Mouse (Mus musculus): ENCODE data around the gene Pla2g15. TPM values are rescaled to one million over a fixed set of nuclear protein-coding genes. Genes with fewer than 3 reads are reported as not detected.

Pla2g15 gene
- 2.6 and 2.8 TPM in 2 replicates for polyA plus RNA-seq (2012; rRNA removed)

DNA sequence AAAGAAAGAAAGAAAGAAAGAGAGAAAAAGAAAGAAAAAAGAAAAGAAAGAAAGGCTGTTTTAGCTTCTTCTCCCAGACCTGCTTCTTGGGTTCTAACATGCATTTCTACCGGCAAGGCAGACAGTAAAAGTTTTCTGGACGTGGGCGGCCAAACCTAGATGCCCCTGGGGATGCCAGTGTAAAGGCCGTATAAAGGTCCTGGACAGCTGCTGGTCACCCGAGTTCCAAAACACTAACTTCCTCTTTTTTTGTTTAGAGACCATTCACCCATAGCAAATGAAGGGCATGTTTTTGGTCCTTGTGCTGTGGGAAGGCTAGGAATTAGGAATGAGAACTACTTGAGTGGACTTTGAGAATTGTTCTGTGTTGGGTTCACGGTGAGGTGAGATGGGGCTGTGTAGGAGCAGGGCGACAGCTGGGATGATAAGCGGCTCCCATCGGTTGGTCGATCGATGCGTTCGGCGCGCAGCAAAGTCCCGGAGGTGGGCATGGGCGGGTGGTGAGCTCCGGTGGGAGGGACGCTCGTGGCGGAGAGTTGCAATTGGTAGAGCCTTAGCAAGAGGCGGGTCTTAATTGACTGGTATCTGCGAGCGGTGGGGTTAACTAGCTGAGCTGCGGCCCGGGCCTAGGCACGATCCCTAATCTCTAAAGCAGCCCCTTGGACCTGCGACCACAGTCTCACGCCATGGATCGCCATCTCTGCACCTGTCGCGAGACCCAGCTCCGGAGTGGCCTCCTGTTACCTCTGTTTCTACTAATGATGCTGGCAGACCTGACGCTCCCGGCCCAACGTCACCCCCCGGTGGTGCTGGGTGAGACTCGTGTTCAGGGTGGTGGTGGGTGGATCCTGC lies at the start of gene Pla2g15:
Pla2g15 (plus strand) TSS at position 599 of the 852 bp plus-strand sequence.
- under 1% methylated on average over 38 of the region's 38 CpGs for WGBS
- Histone ChIP-seq H3K27me3 (ENCODE audit: control insufficient read depth, insufficient read depth, low read length) (no peaks in the 10 kb centered on the region), H3K4me1 (ENCODE audit: control insufficient read depth, insufficient read depth, insufficient read length, low read length) (no peaks in the 10 kb centered on the region; the same call in 1 of the 2 replicates), H3K4me3 (ENCODE audit: low read depth, low read length) (peak within 1 kb of the TSS; percentile 69), H3K36me3 (ENCODE audit: control insufficient read depth, insufficient read depth, low read length) (no peaks in the 10 kb centered on the region), H3K27ac (ENCODE audit: insufficient read depth, low read depth, low read length) (peak within 1 kb of the TSS; percentile 17; the same call in 1 of the 2 replicates)
- peak; percentile 44; the same call in 1 of the 2 replicates for TF ChIP-seq POLR2A (IDR thresholded peaks at IDR 0.05; ENCODE audit: low read depth, low read length)
- TF ChIP-seq CTCF (IDR thresholded peaks at IDR 0.05; ENCODE audit: extremely low read depth, insufficient read length, insufficient replicate concordance, low read depth, low read length) = no peak

DNA sequence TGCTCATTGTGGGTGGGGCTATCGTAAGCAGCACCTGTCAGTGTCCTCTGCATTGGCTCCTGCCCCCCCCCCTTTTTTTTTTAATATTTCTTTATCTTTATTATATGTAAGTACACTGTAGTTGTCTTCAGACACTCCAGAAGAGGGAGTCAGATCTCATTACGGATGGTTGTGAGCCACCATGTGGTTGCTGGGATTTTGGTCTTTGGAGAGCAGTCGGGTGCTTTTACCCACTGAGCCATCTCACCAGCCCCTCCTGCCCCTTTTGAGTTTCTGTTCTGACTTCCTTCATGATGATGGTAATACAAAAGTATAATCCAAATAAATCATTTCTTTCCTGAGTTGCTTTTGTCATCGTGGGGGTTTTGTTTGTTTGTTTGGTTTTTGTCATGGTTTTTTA lies 47.9 kb upstream of the Pla2g15 start:
- Histone ChIP-seq H3K36me3 (ENCODE audit: control insufficient read depth, insufficient read depth, low read length) (peaks cover 41% of the 10 kb centered on the region), H3K27me3 (ENCODE audit: control insufficient read depth, insufficient read depth, low read length) (no peaks in the 10 kb centered on the region), H3K27ac (ENCODE audit: insufficient read depth, low read depth, low read length) (no peak overlapping the region), H3K4me1 (ENCODE audit: control insufficient read depth, insufficient read depth, insufficient read length, low read length) (no peaks in the 10 kb centered on the region), H3K4me3 (ENCODE audit: low read depth, low read length) (no peak overlapping the region)
- TF ChIP-seq CTCF (IDR thresholded peaks at IDR 0.05; ENCODE audit: extremely low read depth, insufficient read length, insufficient replicate concordance, low read depth, low read length) (no peak), POLR2A (IDR thresholded peaks at IDR 0.05; ENCODE audit: low read depth, low read length) (no peak)
- WGBS = 78% methylated on average over 4 of the region's 4 CpGs

DNA sequence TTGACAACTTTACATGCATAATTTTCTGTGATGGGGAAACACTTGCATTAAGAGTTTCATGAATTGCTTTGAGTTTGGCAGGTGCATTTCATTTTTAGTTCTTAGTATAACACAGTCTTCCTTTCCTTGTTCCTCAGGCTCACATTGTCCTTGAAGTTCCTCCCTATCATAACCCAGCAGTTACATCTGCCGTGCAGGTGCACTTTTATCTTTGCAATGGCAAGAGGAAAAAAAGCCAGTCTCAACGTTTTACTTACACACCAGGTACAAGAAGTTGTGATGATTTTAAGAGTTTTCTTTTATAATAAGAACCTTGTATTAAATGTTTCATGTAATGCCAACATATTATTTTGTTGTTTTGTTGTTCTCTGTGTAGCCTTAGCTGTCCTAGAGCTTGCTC lies 46.3 kb upstream of the Pla2g15 start:
- no peaks in the 10 kb centered on the region for H3K27me3 ChIP-seq (ENCODE audit: control insufficient read depth, insufficient read depth, low read length)
- TF ChIP-seq POLR2A (IDR thresholded peaks at IDR 0.05; ENCODE audit: low read depth, low read length) (no peak), CTCF (IDR thresholded peaks at IDR 0.05; ENCODE audit: extremely low read depth, insufficient read length, insufficient replicate concordance, low read depth, low read length) (no peak)
- H3K4me1 ChIP-seq (ENCODE audit: control insufficient read depth, insufficient read depth, insufficient read length, low read length) = no peaks in the 10 kb centered on the region
- no peak overlapping the region for H3K4me3 ChIP-seq (ENCODE audit: low read depth, low read length)
- peaks cover 54% of the 10 kb centered on the region for H3K36me3 ChIP-seq (ENCODE audit: control insufficient read depth, insufficient read depth, low read length)
- 27% methylated on average over 2 of the region's 2 CpGs for WGBS
- no peak overlapping the region for H3K27ac ChIP-seq (ENCODE audit: insufficient read depth, low read depth, low read length)

DNA sequence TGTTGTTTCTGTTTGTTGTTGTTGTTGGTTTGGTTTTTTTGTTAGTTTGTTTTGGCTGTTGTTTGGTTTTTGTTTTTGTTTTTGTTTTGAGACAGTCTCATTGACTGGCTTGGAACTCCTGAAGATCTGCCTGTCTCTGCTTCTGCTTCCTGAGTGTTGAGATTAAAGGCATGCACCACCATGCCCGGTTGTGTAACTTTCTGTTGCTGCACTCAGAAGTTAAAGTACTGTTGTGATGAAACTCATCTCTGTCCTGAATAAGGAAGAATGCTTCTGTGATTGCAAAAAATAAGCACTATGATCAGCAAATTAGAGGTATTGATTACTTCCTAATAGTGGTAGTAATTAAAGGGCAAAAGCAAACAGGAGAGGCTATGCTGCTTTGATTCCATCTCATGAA lies 44.0 kb upstream of the Pla2g15 start:
- TF ChIP-seq POLR2A (IDR thresholded peaks at IDR 0.05; ENCODE audit: low read depth, low read length) (no peak), CTCF (IDR thresholded peaks at IDR 0.05; ENCODE audit: extremely low read depth, insufficient read length, insufficient replicate concordance, low read depth, low read length) (no peak)
- peaks cover 54% of the 10 kb centered on the region for H3K36me3 ChIP-seq (ENCODE audit: control insufficient read depth, insufficient read depth, low read length)
- WGBS = 60% methylated on average over 1 of the region's 1 CpGs

DNA sequence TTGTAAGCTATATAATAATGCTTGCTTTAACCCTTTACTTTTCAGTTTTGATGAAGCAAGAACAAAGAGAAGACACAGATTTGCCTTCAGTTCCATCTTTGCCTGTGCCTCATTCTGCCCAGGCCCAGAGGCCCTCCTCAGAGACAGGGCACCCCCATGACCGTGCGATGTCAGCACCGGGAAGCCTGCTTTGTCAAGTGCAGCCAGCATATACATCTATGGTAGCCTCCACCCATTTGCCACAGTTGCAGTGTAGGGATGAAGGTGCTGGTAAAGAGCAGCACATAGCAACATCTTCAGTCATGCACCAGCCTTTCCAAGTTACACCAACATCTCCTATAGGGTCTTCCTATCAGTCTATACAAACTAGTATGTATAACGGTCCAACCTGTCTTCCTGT lies 42.1 kb upstream of the Pla2g15 start:
- WGBS = 94% methylated on average over 4 of the region's 4 CpGs
- Histone ChIP-seq H3K27me3 (ENCODE audit: control insufficient read depth, insufficient read depth, low read length) (no peaks in the 10 kb centered on the region), H3K36me3 (ENCODE audit: control insufficient read depth, insufficient read depth, low read length) (peaks cover 50% of the 10 kb centered on the region), H3K4me1 (ENCODE audit: control insufficient read depth, insufficient read depth, insufficient read length, low read length) (no peaks in the 10 kb centered on the region), H3K27ac (ENCODE audit: insufficient read depth, low read depth, low read length) (no peak overlapping the region), H3K4me3 (ENCODE audit: low read depth, low read length) (no peak overlapping the region)
- TF ChIP-seq CTCF (IDR thresholded peaks at IDR 0.05; ENCODE audit: extremely low read depth, insufficient read length, insufficient replicate concordance, low read depth, low read length) = no peak
- TF ChIP-seq POLR2A (IDR thresholded peaks at IDR 0.05; ENCODE audit: low read depth, low read length) = no peak

More for the DNA sequence above, 44.0 kb upstream of the Pla2g15 start:
- Histone ChIP-seq H3K27ac (ENCODE audit: insufficient read depth, low read depth, low read length) (no peak overlapping the region), H3K4me3 (ENCODE audit: low read depth, low read length) (no peak overlapping the region), H3K27me3 (ENCODE audit: control insufficient read depth, insufficient read depth, low read length) (no peaks in the 10 kb centered on the region), H3K4me1 (ENCODE audit: control insufficient read depth, insufficient read depth, insufficient read length, low read length) (no peaks in the 10 kb centered on the region)

DNA sequence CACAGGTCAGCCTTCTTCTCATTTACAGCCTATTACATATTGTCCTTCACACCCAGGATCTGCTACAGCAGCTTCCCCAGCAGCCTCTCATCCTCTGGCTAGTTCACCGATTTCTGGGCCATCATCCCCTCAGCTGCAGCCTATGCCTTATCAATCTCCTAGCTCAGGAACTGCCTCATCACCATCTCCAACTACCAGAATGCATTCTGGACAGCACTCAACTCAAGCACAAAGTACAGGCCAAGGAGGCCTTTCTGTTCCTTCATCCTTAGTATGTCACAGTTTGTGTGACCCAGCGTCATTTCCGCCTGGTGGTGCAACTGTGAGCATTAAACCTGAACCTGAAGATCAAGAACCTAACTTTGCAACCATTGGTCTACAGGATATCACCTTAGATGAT lies 41.5 kb upstream of the Pla2g15 start:
- no peak overlapping the region for H3K27ac ChIP-seq (ENCODE audit: insufficient read depth, low read depth, low read length)
- no peaks in the 10 kb centered on the region for H3K27me3 ChIP-seq (ENCODE audit: control insufficient read depth, insufficient read depth, low read length)
- 92% methylated on average over 3 of the region's 3 CpGs for WGBS
- no peaks in the 10 kb centered on the region for H3K4me1 ChIP-seq (ENCODE audit: control insufficient read depth, insufficient read depth, insufficient read length, low read length)
- no peak overlapping the region for H3K4me3 ChIP-seq (ENCODE audit: low read depth, low read length)
- TF ChIP-seq POLR2A (IDR thresholded peaks at IDR 0.05; ENCODE audit: low read depth, low read length) = no peak
- no peak for TF ChIP-seq CTCF (IDR thresholded peaks at IDR 0.05; ENCODE audit: extremely low read depth, insufficient read length, insufficient replicate concordance, low read depth, low read length)
- peaks cover 46% of the 10 kb centered on the region for H3K36me3 ChIP-seq (ENCODE audit: control insufficient read depth, insufficient read depth, low read length)

DNA sequence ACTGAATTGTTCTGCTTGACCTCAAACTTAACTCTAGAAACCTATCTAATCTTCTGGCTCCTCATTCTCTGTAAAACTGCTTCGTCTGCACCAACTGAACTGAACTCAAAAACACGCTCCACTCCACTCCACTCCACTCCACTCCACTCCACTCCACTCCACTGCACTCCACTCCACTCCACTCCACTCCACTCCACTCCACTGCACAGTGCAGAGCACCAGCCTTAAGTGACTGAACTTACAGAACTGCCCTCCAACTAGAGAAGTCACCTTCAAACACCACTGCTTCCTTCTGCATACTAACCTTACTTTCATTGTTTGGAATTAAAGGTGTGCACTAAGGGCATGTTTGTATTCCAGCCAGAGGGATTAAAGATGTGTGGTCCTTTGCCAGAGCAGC lies 38.2 kb upstream of the Pla2g15 start:
- Histone ChIP-seq H3K36me3 (ENCODE audit: control insufficient read depth, insufficient read depth, low read length) (peaks cover 47% of the 10 kb centered on the region), H3K4me1 (ENCODE audit: control insufficient read depth, insufficient read depth, insufficient read length, low read length) (no peaks in the 10 kb centered on the region), H3K27ac (ENCODE audit: insufficient read depth, low read depth, low read length) (no peak overlapping the region), H3K4me3 (ENCODE audit: low read depth, low read length) (no peak overlapping the region), H3K27me3 (ENCODE audit: control insufficient read depth, insufficient read depth, low read length) (no peaks in the 10 kb centered on the region)
- no peak for TF ChIP-seq POLR2A (IDR thresholded peaks at IDR 0.05; ENCODE audit: low read depth, low read length)
- TF ChIP-seq CTCF (IDR thresholded peaks at IDR 0.05; ENCODE audit: extremely low read depth, insufficient read length, insufficient replicate concordance, low read depth, low read length) = no peak
- 82% methylated on average over 2 of the region's 2 CpGs for WGBS
